Mouse (Mus musculus) intestine, embryonic 15.5 days (tissue): ENCODE measurements at regions not wholly inside any gene's neighbourhood (a gene's known extent, or its start where the extent isn't known, plus 50 kb on each side); places are given as distances from the start of the nearest gene placed in this dataset.
"Not testable (repeated sequence)": the region's sequence is repeated elsewhere in the genome, so short reads cannot be mapped to it uniquely, and the experiment has no call there.

Source experiments
- ATAC-seq: fragments of 200-750 bp; cut with Nextera tagmentation; 2 replicates; pipeline ENCODE4 v1.8.0; 2017; ENCODE audit warnings: moderate TSS enrichment, moderate library complexity
- H3K27ac ChIP-seq: fragments of 300-500 bp; sonication (generic); 2 replicates; pipeline ENCODE4 v1.5.1; 2015; ENCODE audit warnings: mild to moderate bottlenecking, inconsistent platforms
- H3K27me3 ChIP-seq: fragments of 300-500 bp; sonication (generic); replicated peaks from 2 replicates; pipeline ENCODE4 v1.6.1; 2015; ENCODE audit warnings: inconsistent platforms
- H3K36me3 ChIP-seq: fragments of 300-500 bp; sonication (generic); 2 replicates; pipeline ENCODE4 v1.6.1; 2015; ENCODE audit warnings: inconsistent platforms
- H3K4me1 ChIP-seq: fragments of 300-500 bp; sonication (generic); replicated peaks from 2 replicates; pipeline ENCODE4 v1.6.1; 2015; ENCODE audit warnings: inconsistent platforms
- H3K4me2 ChIP-seq: fragments of 300-500 bp; sonication (generic); replicated peaks from 2 replicates; pipeline ENCODE4 v1.6.1; 2015; ENCODE audit warnings: mild to moderate bottlenecking, inconsistent platforms
- H3K4me3 ChIP-seq: fragments of 300-500 bp; sonication (generic); replicated peaks from 2 replicates; pipeline ENCODE4 v1.5.1; 2015; ENCODE audit warnings: inconsistent platforms
- H3K9ac ChIP-seq: fragments of 300-500 bp; sonication (generic); 2 replicates; pipeline ENCODE4 v1.6.1; 2015; ENCODE audit warnings: inconsistent platforms
- H3K9me3 ChIP-seq: fragments of 300-500 bp; sonication (generic); 2 replicates; pipeline ENCODE4 v1.6.1; 2016; ENCODE audit warnings: inconsistent platforms
- WGBS: fragments of 180-500 bp; shearing (Covaris S2); methylation state at CpG from one replicate; pipeline ENCODE4 v1.1.7; 2015; 5-methylcytosine and 5-hydroxymethylcytosine counted together

- ATAC-seq, result peak; percentile 59; the same call in 1 of the 2 replicates
Observed at GRCm38 (mm10) chr4:18525807-18526206, 1079.4 kb upstream of the Gm12353 start.

GRCm38 (mm10) chr4:18527111-18527510, 1078.1 kb upstream of the Gm12353 start:
- not testable (repeated sequence) for H3K4me1 ChIP-seq, H3K4me3 ChIP-seq, H3K27ac ChIP-seq, H3K9me3 ChIP-seq, ATAC-seq, H3K27me3 ChIP-seq, H3K9ac ChIP-seq, H3K36me3 ChIP-seq, H3K4me2 ChIP-seq
- WGBS, result 69% methylated on average over 4 of the region's 4 CpGs

More at GRCm38 (mm10) chr4:18525807-18526206, 1079.4 kb upstream of the Gm12353 start:
- no peak overlapping the region for H3K4me2 ChIP-seq
- H3K27ac ChIP-seq, result no peak overlapping the region
- H3K9me3 ChIP-seq, result no peaks in the 10 kb centered on the region
- no peaks in the 10 kb centered on the region for H3K36me3 ChIP-seq
- H3K9ac ChIP-seq, result no peak overlapping the region
- no peaks in the 10 kb centered on the region for H3K4me1 ChIP-seq
- no peaks in the 10 kb centered on the region for H3K27me3 ChIP-seq
- H3K4me3 ChIP-seq, result no peak overlapping the region

- Histone ChIP-seq H3K27me3 (no peaks in the 10 kb centered on the region), H3K36me3 (no peaks in the 10 kb centered on the region), H3K27ac (no peak overlapping the region), H3K4me1 (no peaks in the 10 kb centered on the region), H3K4me3 (no peak overlapping the region), H3K4me2 (no peak overlapping the region), H3K9ac (no peak overlapping the region), H3K9me3 (no peaks in the 10 kb centered on the region)
- no peak for ATAC-seq
- WGBS, result 61% methylated on average over 1 of the region's 1 CpGs
Observed at GRCm38 (mm10) chr4:18566892-18567291, 1038.4 kb upstream of the Gm12353 start.
